In genomic region chr2:32966689-32967631, GRCm38 (mm10) we compare ENCODE assay signal across 8 mouse cellular contexts. TPM values are rescaled to one million over a fixed set of nuclear protein-coding genes. Genes with fewer than 3 reads are reported as not detected.
DNase-seq lines count a peak whose midpoint lies in the region; ATAC-seq and TF ChIP-seq lines count a peak whose summit lies in the region.

No protein-coding gene starts in this region.

- no peak for TF ChIP-seq CTCF in Patski (IDR thresholded peaks at IDR 0.05)

- 0 out of 2 replicates have a peak, but pooled peaks cover 2% of the 10 kb centered on the region for H3K36me3 ChIP-seq in hindbrain, embryonic 11.5 days (ENCODE audit: control insufficient read depth, insufficient read depth, low read length)

- H3K27ac ChIP-seq in hindbrain, embryonic 11.5 days (ENCODE audit: low read depth, low read length): peak overlapping the region; percentile 83

- peak overlapping the region; percentile 87 for H3K9ac ChIP-seq in hindbrain, embryonic 11.5 days (ENCODE audit: low read depth, low read length)

- in situ Hi-C loops in Patski (cut with MboI; ENCODE audit: low pct_unique_long_range_greater_than_20kb): no loop called here

- peak overlapping the region; percentile 76 for H3K4me2 ChIP-seq in hindbrain, embryonic 11.5 days (replicated peaks; ENCODE audit: low read depth, low read length)

- peak overlapping the region; percentile 66 for H3K4me3 ChIP-seq in hindbrain, embryonic 11.5 days (ENCODE audit: low read depth, low read length)

- POLR2A ChIA-PET in Patski (lab: Charles Lee): interaction anchor here (1.0 kb wide), 1 partner anchor 24 kb away, joined by 3 read pairs; no protein-coding TSS in a partner anchor

- H3K27me3 ChIP-seq in Patski: no peaks in the 10 kb centered on the region
- no peaks in the 10 kb centered on the region for H3K27me3 ChIP-seq in hindbrain, embryonic 11.5 days (ENCODE audit: control insufficient read depth, insufficient read depth, low read length)

- H3K4me1 ChIP-seq in hindbrain, embryonic 11.5 days (replicated peaks; ENCODE audit: control insufficient read depth, insufficient read depth, low read length): peaks cover 7% of the 10 kb centered on the region; the same call in 1 of the 2 replicates

- under 1% methylated on average over 55 of the region's 55 CpGs for WGBS in hindbrain, embryonic 11.5 days

- ATAC-seq in Patski: peak; percentile 40
- ATAC-seq in hindbrain, embryonic 11.5 days (ENCODE audit: low FRiP score): peak; percentile 87

- CTCF ChIA-PET in Patski (lab: Charles Lee): no interaction called here

- no peaks in the 10 kb centered on the region for H3K9me3 ChIP-seq in hindbrain, embryonic 11.5 days (ENCODE audit: control insufficient read depth, low read length)

- no peak for DNase-seq in Patski (ENCODE audit: low read depth, low spot score)
- DNase-seq in cerebellum, postnatal 10 days: peak; percentile 92 to 93
- DNase-seq in frontal cortex, adult 2 months (ENCODE audit: extremely low spot score in 1 of 2, low spot score in 1 of 2): peak; percentile 63 to 89
- DNase-seq in hindbrain, embryonic 11.5 days (ENCODE audit: low spot score): peak; percentile 90
- DNase-seq in layer of hippocampus, postnatal 36 days: peak; percentile 87 to 89
- peak; percentile 88 for DNase-seq in lung, postnatal 25 days (ENCODE audit: low spot score)
- peak; percentile 81 for DNase-seq in retina, adult 2 months (ENCODE audit: low read depth, low spot score)
- DNase-seq in thymus, postnatal 25 days: peak; percentile 81

RNA-seq across cellular contexts. Expression of gene Lrsam1, which starts 5.5 kb away (rescaled TPM):
- polyA plus RNA-seq in Patski (2021): 29.3 TPM
- 21.5 and 26.0 TPM in 2 replicates for polyA plus RNA-seq in frontal cortex, adult 2 months (2012; rRNA removed)
- polyA plus RNA-seq in hindbrain, embryonic 11.5 days (2014; fragmentation: Nextera tagmentation; extraction: Ambion mirVana): 8.0 and 8.7 TPM in 2 replicates
- total RNA-seq in layer of hippocampus, postnatal 36 days (2021): 10 to 100 TPM; 32.4 to 34.7 TPM

RNA-seq across cellular contexts. Expression of gene Rpl12, which starts 5.6 kb away (rescaled TPM):
- polyA plus RNA-seq in Patski (2021): 52.5 TPM
- polyA plus RNA-seq in frontal cortex, adult 2 months (2012; rRNA removed): 374 and 403 TPM in 2 replicates
- polyA plus RNA-seq in hindbrain, embryonic 11.5 days (2014; fragmentation: Nextera tagmentation; extraction: Ambion mirVana): 129 and 134 TPM in 2 replicates
- 100 to 1,000 TPM; 110 to 112 TPM for total RNA-seq in layer of hippocampus, postnatal 36 days (2021)

RNA-seq across cellular contexts. Expression of gene Slc2a8, which starts 14.9 kb away (rescaled TPM):
- polyA plus RNA-seq in Patski (2021): 21.5 TPM
- polyA plus RNA-seq in frontal cortex, adult 2 months (2012; rRNA removed): 37.7 and 40.8 TPM in 2 replicates
- polyA plus RNA-seq in hindbrain, embryonic 11.5 days (2014; fragmentation: Nextera tagmentation; extraction: Ambion mirVana): 9.3 and 10.5 TPM in 2 replicates
- total RNA-seq in layer of hippocampus, postnatal 36 days (2021): 10 to 100 TPM; 18.4 to 18.9 TPM
